Mouse (Mus musculus) embryonic facial prominence, embryonic 12.5 days (tissue): Measurements from ENCODE around the gene Nsf. TPM values are rescaled to one million over a fixed set of nuclear protein-coding genes. Genes with fewer than 3 reads are reported as not detected.

Experiments
- ATAC-seq: fragments of 200-750 bp; cut with Nextera tagmentation; 2 replicates; pipeline ENCODE4 v1.8.0; 2017; ENCODE audit not compliant: insufficient number of reproducible peaks, insufficient read depth, low FRiP score, low TSS enrichment
- H3K27ac ChIP-seq: fragments of 300-500 bp; sonication (generic); 2 replicates; pipeline ENCODE4 v1.5.1; 2016; ENCODE audit warnings: mild to moderate bottlenecking
- H3K27me3 ChIP-seq: fragments of 300-500 bp; sonication (generic); 2 replicates; pipeline ENCODE4 v1.6.1; 2016; ENCODE audit warnings: mild to moderate bottlenecking, moderate library complexity
- H3K36me3 ChIP-seq: fragments of 300-500 bp; sonication (generic); 2 replicates; pipeline ENCODE4 v1.6.1; 2016; ENCODE audit warnings: mild to moderate bottlenecking
- H3K4me1 ChIP-seq: fragments of 300-500 bp; sonication (generic); 2 replicates; pipeline ENCODE4 v1.6.1; 2016
- H3K4me2 ChIP-seq: fragments of 300-500 bp; sonication (generic); replicated peaks from 2 replicates; pipeline ENCODE4 v1.6.1; 2016; ENCODE audit warnings: mild to moderate bottlenecking, moderate library complexity
- H3K4me3 ChIP-seq: fragments of 300-500 bp; sonication (generic); 2 replicates; pipeline ENCODE4 v1.5.1; 2016; ENCODE audit warnings: mild to moderate bottlenecking
- H3K9ac ChIP-seq: fragments of 300-500 bp; sonication (generic); 2 replicates; pipeline ENCODE4 v1.6.1; 2016; ENCODE audit warnings: mild to moderate bottlenecking, moderate library complexity
- H3K9me3 ChIP-seq: fragments of 300-500 bp; sonication (generic); 2 replicates; pipeline ENCODE4 v1.6.1; 2016; ENCODE audit warnings: mild to moderate bottlenecking, moderate library complexity
- WGBS: fragments of 180-500 bp; shearing (Covaris S2); methylation state at CpG from one replicate; pipeline ENCODE4 v1.1.7; 2016; 5-methylcytosine and 5-hydroxymethylcytosine counted together
- polyA plus RNA-seq: library from polyadenylated mRNA; unstranded; fragments of >200 nt; fragmentation: Nextera tagmentation; extraction: Ambion mirVana; gene quantifications from 2 replicates; pipeline ENCODE4 v1.2.1, GENCODE M21; 2016

Gene Nsf
- polyA plus RNA-seq, 1 experiment from 2014 or later: 57.4 TPM

GRCm38 (mm10) chr11:103828866-103829265 lies 125.0 kb downstream of the Nsf start:
- no peaks in the 10 kb centered on the region for H3K27me3 ChIP-seq
- no peak for ATAC-seq

DNA sequence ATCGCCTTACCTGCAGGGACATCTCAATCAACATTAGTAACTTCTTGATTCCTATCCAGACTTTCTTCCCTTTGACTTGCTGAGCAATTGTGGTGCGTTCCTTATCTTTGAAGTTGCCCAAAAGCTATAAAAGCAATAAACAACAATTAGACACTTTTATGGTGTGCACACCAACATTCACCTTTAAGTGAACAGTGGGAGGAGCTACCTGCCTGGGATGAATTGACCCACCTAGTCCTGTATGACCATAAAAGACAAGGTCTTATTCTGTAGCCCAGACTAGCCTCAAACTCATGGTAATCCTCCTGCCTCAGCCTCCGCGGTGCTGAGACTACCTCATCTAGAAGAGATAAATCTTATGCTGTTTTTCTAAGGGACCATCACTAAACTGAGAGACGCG lies 126.7 kb downstream of the Nsf start:
- no peak overlapping the region for H3K27ac ChIP-seq
- H3K36me3 ChIP-seq: peaks cover 32% of the 10 kb centered on the region
- no peaks in the 10 kb centered on the region for H3K27me3 ChIP-seq
- H3K4me1 ChIP-seq: no peaks in the 10 kb centered on the region
- H3K9ac ChIP-seq: no peak overlapping the region
- H3K4me3 ChIP-seq: no peak overlapping the region
- 94% methylated on average over 6 of the region's 6 CpGs for WGBS
- no peak for ATAC-seq
- no peak overlapping the region for H3K4me2 ChIP-seq
- H3K9me3 ChIP-seq: no peaks in the 10 kb centered on the region

More at GRCm38 (mm10) chr11:103828866-103829265, 125.0 kb downstream of the Nsf start:
- WGBS: 82% methylated on average over 7 of the region's 7 CpGs
- H3K27ac ChIP-seq: no peak overlapping the region
- no peaks in the 10 kb centered on the region for H3K4me1 ChIP-seq
- no peak overlapping the region for H3K4me2 ChIP-seq
- H3K9ac ChIP-seq: no peak overlapping the region
- H3K36me3 ChIP-seq: peaks cover 20% of the 10 kb centered on the region
- no peaks in the 10 kb centered on the region for H3K9me3 ChIP-seq
- no peak overlapping the region for H3K4me3 ChIP-seq

- Histone ChIP-seq H3K36me3 (peaks cover 6% of the 10 kb centered on the region; the same call in 1 of the 2 replicates), H3K27me3 (peaks cover 14% of the 10 kb centered on the region), H3K4me3 (no peak overlapping the region), H3K9ac (no peak overlapping the region), H3K4me1 (no peaks in the 10 kb centered on the region), H3K4me2 (no peak overlapping the region), H3K27ac (no peak overlapping the region), H3K9me3 (no peaks in the 10 kb centered on the region)
- 84% methylated on average over 8 of the region's 8 CpGs for WGBS
- no peak for ATAC-seq
Observed at GRCm38 (mm10) chr11:103816719-103817118, 137.1 kb downstream of the Nsf start.

DNA sequence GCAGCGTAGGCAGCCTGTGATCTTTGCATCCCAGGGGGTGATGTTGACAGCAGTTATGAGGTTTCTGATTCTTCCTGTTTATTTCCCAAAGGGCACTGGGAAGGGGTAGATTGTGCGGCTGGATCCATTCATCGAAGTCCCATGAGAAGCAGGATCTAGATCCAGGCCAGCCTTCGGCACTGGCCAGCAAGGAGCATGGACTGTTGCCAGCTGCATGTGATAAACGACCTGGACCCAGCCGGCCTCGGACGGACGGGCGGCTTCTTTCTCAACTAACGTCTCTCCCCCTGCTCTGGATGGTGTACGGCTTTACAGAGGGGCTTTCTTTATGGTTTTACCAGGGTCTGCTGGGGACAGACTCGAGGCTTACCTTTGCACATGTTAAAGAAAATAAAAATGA lies 137.9 kb downstream of the Nsf start:
- Histone ChIP-seq H3K4me1 (no peaks in the 10 kb centered on the region), H3K27ac (no peak overlapping the region), H3K27me3 (peaks cover 21% of the 10 kb centered on the region), H3K4me2 (no peak overlapping the region), H3K4me3 (no peak overlapping the region), H3K36me3 (peaks cover 3% of the 10 kb centered on the region; the same call in 1 of the 2 replicates), H3K9me3 (no peaks in the 10 kb centered on the region), H3K9ac (no peak overlapping the region)
- 66% methylated on average over 13 of the region's 13 CpGs for WGBS
- ATAC-seq: no peak

GRCm38 (mm10) chr11:103814808-103815207 lies 139.0 kb downstream of the Nsf start:
- Histone ChIP-seq H3K4me1 (peaks cover 7% of the 10 kb centered on the region; the same call in 1 of the 2 replicates), H3K36me3 (no peaks in the 10 kb centered on the region), H3K9me3 (no peaks in the 10 kb centered on the region), H3K9ac (no peak overlapping the region), H3K4me3 (no peak overlapping the region), H3K27me3 (peaks cover 32% of the 10 kb centered on the region), H3K27ac (no peak overlapping the region), H3K4me2 (no peak overlapping the region)
- no peak for ATAC-seq
- 38% methylated on average over 3 of the region's 3 CpGs for WGBS

GRCm38 (mm10) chr11:103811246-103811645 lies 142.6 kb downstream of the Nsf start:
- H3K27me3 ChIP-seq: peaks cover 67% of the 10 kb centered on the region
- H3K4me1 ChIP-seq: peaks cover 15% of the 10 kb centered on the region

GRCm38 (mm10) chr11:103810631-103811030 lies 143.2 kb downstream of the Nsf start:
- no peak for ATAC-seq
- peaks cover 15% of the 10 kb centered on the region for H3K4me1 ChIP-seq
- WGBS: 11% methylated on average over 12 of the region's 12 CpGs
- peak overlapping the region; percentile 99 for H3K4me2 ChIP-seq
- H3K9me3 ChIP-seq: 0 out of 2 replicates have a peak, but pooled peaks cover 1% of the 10 kb centered on the region
- peak overlapping the region; percentile 48; the same call in 1 of the 2 replicates for H3K9ac ChIP-seq
- no peaks in the 10 kb centered on the region for H3K36me3 ChIP-seq
- H3K27ac ChIP-seq: no peak overlapping the region
- H3K27me3 ChIP-seq: peaks cover 67% of the 10 kb centered on the region
- H3K4me3 ChIP-seq: peak overlapping the region; percentile 55

More at GRCm38 (mm10) chr11:103811246-103811645, 142.6 kb downstream of the Nsf start:
- no peaks in the 10 kb centered on the region for H3K36me3 ChIP-seq
- WGBS: 50% methylated on average over 25 of the region's 25 CpGs
- 0 out of 2 replicates have a peak overlapping the region, but pooled peaks have one; percentile 55 for H3K4me3 ChIP-seq
- no peak overlapping the region for H3K27ac ChIP-seq
- no peak for ATAC-seq
- no peak overlapping the region for H3K4me2 ChIP-seq
- H3K9me3 ChIP-seq: no peaks in the 10 kb centered on the region
- no peak overlapping the region for H3K9ac ChIP-seq

DNA sequence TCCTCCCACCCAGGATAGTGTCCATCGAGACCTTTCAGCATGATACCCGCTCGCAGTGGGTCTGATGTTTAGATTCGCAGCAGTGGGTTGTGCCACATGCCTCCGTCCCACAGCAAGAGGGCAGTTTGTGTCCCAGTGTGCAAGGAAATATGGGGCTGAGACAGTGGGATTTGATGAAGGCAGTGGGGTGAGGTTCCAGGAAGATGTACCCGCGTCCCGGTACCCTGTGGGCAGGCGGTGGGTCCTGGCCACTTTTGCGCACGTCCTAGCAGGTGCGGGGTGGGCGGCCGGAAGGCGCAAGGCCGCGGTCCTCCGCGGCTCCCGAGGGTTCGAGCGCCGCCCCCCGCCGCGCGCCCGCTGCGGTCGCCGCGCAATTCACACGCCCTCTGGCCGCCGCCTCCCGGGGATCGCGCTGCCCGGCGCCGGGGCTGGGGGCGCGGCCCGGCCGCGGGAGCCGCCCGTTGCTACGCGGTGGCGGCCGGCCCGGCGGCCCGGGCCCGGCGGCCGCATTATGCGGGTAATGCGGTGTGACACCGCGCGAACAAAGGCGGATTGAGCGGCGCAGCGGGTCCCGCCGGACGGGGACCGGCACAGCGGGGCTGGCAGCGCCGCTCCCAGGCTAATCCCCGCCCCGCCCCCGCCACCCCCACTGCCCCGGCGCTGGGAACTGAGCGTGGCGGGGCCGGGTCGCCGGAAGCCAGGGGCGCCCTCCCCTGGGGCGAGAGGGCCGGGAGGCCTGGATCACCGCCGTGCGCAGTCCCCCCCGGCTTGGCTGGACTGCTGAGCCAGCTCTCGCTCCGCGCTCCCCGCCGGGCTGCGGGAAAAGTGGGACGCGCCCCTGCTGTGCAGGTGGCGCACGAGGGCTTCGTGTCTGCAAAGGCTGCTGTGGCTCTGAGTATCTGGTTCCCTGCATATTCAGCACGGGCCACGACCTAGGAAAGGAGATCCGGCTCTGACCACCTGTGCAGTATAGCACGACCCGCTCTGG lies 144.0 kb downstream of the Nsf start:
- no peak overlapping the region for H3K27ac ChIP-seq
- H3K9me3 ChIP-seq: 0 out of 2 replicates have a peak, but pooled peaks cover 3% of the 10 kb centered on the region
- no peaks in the 10 kb centered on the region for H3K36me3 ChIP-seq
- peaks cover 67% of the 10 kb centered on the region for H3K27me3 ChIP-seq
- peak overlapping the region; percentile 48 for H3K9ac ChIP-seq
- 0 out of 2 replicates have a peak, but pooled peaks have one; percentile 5 for ATAC-seq
- peak overlapping the region; percentile 99 for H3K4me2 ChIP-seq
- WGBS: under 1% methylated on average over 97 of the region's 107 CpGs
- H3K4me1 ChIP-seq: peaks cover 15% of the 10 kb centered on the region
- H3K4me3 ChIP-seq: peak overlapping the region; percentile 55

- 0 out of 2 replicates have a peak overlapping the region, but pooled peaks have one; percentile 48 for H3K9ac ChIP-seq
- 5% methylated on average over 29 of the region's 29 CpGs for WGBS
- H3K4me1 ChIP-seq: peaks cover 15% of the 10 kb centered on the region
- no peak overlapping the region for H3K27ac ChIP-seq
- no peak for ATAC-seq
- peaks cover 67% of the 10 kb centered on the region for H3K27me3 ChIP-seq
- peak overlapping the region; percentile 55 for H3K4me3 ChIP-seq
- peak overlapping the region; percentile 99 for H3K4me2 ChIP-seq
- H3K36me3 ChIP-seq: no peaks in the 10 kb centered on the region
- H3K9me3 ChIP-seq: 0 out of 2 replicates have a peak, but pooled peaks cover 3% of the 10 kb centered on the region
Observed at GRCm38 (mm10) chr11:103808771-103809610, 144.9 kb downstream of the Nsf start.

- Histone ChIP-seq H3K4me1 (peaks cover 15% of the 10 kb centered on the region), H3K9ac (no peak overlapping the region), H3K27me3 (peaks cover 66% of the 10 kb centered on the region), H3K4me3 (no peak overlapping the region), H3K36me3 (no peaks in the 10 kb centered on the region), H3K27ac (no peak overlapping the region), H3K4me2 (no peak overlapping the region), H3K9me3 (0 out of 2 replicates have a peak, but pooled peaks cover 3% of the 10 kb centered on the region)
- ATAC-seq: no peak
- 52% methylated on average over 12 of the region's 12 CpGs for WGBS
Observed at GRCm38 (mm10) chr11:103807966-103808365, 145.9 kb downstream of the Nsf start.

DNA sequence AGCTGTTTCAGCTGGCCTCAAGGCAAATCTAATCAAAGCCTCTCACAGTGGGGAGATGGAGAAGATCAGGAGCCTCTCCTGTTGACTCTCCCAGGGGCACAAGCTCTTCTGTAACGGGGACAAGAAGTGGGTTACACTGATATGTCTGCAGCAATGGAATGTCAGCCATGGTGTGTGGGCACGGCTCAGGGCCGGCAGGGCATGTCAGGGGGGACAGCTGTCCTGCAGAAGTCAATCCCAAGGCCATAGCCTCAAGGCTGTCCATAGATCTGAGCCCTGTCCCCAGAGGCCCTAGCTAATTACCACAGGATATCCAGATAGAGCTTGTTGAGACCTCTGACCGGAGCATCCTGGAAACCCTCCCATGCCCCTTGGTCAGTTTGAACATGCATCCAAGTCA lies 149.1 kb downstream of the Nsf start:
- 71% methylated on average over 4 of the region's 4 CpGs for WGBS
- H3K27me3 ChIP-seq: peaks cover 36% of the 10 kb centered on the region

More for the DNA sequence above, 149.1 kb downstream of the Nsf start:
- ATAC-seq: no peak
- no peak overlapping the region for H3K4me3 ChIP-seq
- H3K4me1 ChIP-seq: peaks cover 8% of the 10 kb centered on the region
- 0 out of 2 replicates have a peak, but pooled peaks cover 3% of the 10 kb centered on the region for H3K9me3 ChIP-seq
- no peak overlapping the region for H3K9ac ChIP-seq
- H3K27ac ChIP-seq: no peak overlapping the region
- no peak overlapping the region for H3K4me2 ChIP-seq
- H3K36me3 ChIP-seq: no peaks in the 10 kb centered on the region
